In genomic region chr5:131650381-131650891, GRCm38 (mm10) we compare ENCODE assay signal across 10 mouse cellular contexts.
DNase-seq lines count a peak whose midpoint lies in the region; ATAC-seq and TF ChIP-seq lines count a peak whose summit lies in the region.
"Had no signal": no experiment of that assay in that cellular context is flagged by ENCODE, and none has a peak within 500 bp of the region (broad histone marks: within the 10 kb centered on the region; RNA-seq: fewer than 3 reads in every experiment).

No protein-coding gene starts in this region.

- WGBS in midbrain, embryonic 10.5 days, result 51% methylated on average over 11 of the region's 11 CpGs
- 29% methylated on average over 11 of the region's 11 CpGs for WGBS in midbrain, embryonic 16.5 days
- WGBS in forebrain, embryonic 15.5 days, result 43% methylated on average over 11 of the region's 11 CpGs

- no peak overlapping the region for H3ac ChIP-seq in myocyte (ENCODE audit: control insufficient read depth, insufficient read length)

- intact Hi-C loops in gastrocnemius, postnatal 36 days (cut with DNase I), result no loop called here

- DNase-seq in midbrain, embryonic 10.5 days (ENCODE audit: low spot score), result peak; percentile 33
- DNase-seq in cerebellum, postnatal 36 days, result peak; percentile 42 to 49
- peak; percentile 83 for DNase-seq in kidney, adult 9 months
- no peak for DNase-seq in gastrocnemius, postnatal 36 days

- TF ChIP-seq POLR2A in myocyte (IDR thresholded peaks at IDR 0.05; ENCODE audit: insufficient read length, low read depth), result no peak

- H3K4me2 ChIP-seq in midbrain, embryonic 16.5 days (ENCODE audit: low read length), result no peak overlapping the region
- H3K4me2 ChIP-seq in myocyte (ENCODE audit: low read depth), result peak overlapping the region; percentile 42
- H3K4me2 ChIP-seq in forebrain, embryonic 15.5 days (replicated peaks), result no peak overlapping the region

- H3K27ac ChIP-seq in midbrain, embryonic 10.5 days (replicated peaks), result peak overlapping the region; percentile 42
- no peak overlapping the region for H3K27ac ChIP-seq in midbrain, embryonic 16.5 days (ENCODE audit: low read length)
- H3K27ac ChIP-seq in forebrain, embryonic 15.5 days (replicated peaks), result no peak overlapping the region
- H3K27ac ChIP-seq: embryonic facial prominence, embryonic 10.5 days had no signal

- no peak overlapping the region for H3K4me3 ChIP-seq in midbrain, embryonic 10.5 days
- no peak overlapping the region for H3K4me3 ChIP-seq in midbrain, embryonic 16.5 days (ENCODE audit: low read depth, low read length)
- H3K4me3 ChIP-seq in myocyte, result no peak overlapping the region
- no peak overlapping the region for H3K4me3 ChIP-seq in forebrain, embryonic 15.5 days
- H3K4me3 ChIP-seq: embryonic facial prominence, embryonic 10.5 days had no signal

- H3K4me1 ChIP-seq in midbrain, embryonic 10.5 days, result peaks cover 69% of the 10 kb centered on the region
- peaks cover 29% of the 10 kb centered on the region for H3K4me1 ChIP-seq in midbrain, embryonic 16.5 days (ENCODE audit: control insufficient read depth, insufficient read depth, low read length)
- H3K4me1 ChIP-seq in forebrain, embryonic 15.5 days, result peaks cover 32% of the 10 kb centered on the region

- H3K27me3 ChIP-seq in midbrain, embryonic 10.5 days (ENCODE audit: low read depth, poor library complexity, severe bottlenecking), result peaks cover 91% of the 10 kb centered on the region
- H3K27me3 ChIP-seq in midbrain, embryonic 16.5 days (ENCODE audit: control insufficient read depth, insufficient read depth, low read depth, low read length), result no peaks in the 10 kb centered on the region
- no peaks in the 10 kb centered on the region for H3K27me3 ChIP-seq in myocyte (ENCODE audit: control insufficient read depth, insufficient read depth, insufficient read length)
- no peaks in the 10 kb centered on the region for H3K27me3 ChIP-seq in forebrain, embryonic 15.5 days

- H3K79me2 ChIP-seq in myocyte (ENCODE audit: control insufficient read depth, insufficient read depth), result no peaks in the 10 kb centered on the region

- ATAC-seq in midbrain, embryonic 16.5 days, result no peak
- no peak for ATAC-seq in forebrain, embryonic 15.5 days (replicated peaks)
- no peak for ATAC-seq in activated CD4-positive, CD25-positive, alpha-beta regulatory T cell, adult 4 months

- no peaks in the 10 kb centered on the region for H3K36me3 ChIP-seq in midbrain, embryonic 10.5 days
- H3K36me3 ChIP-seq in midbrain, embryonic 16.5 days (ENCODE audit: control insufficient read depth, insufficient read depth, low read length), result no peaks in the 10 kb centered on the region
- no peaks in the 10 kb centered on the region for H3K36me3 ChIP-seq in myocyte (ENCODE audit: control insufficient read depth, insufficient read depth)
- no peaks in the 10 kb centered on the region for H3K36me3 ChIP-seq in forebrain, embryonic 15.5 days
- H3K36me3 ChIP-seq: embryonic facial prominence, embryonic 10.5 days; G1E had no signal

- H3K9ac ChIP-seq in midbrain, embryonic 16.5 days (ENCODE audit: low read depth, low read length), result no peak overlapping the region
- no peak overlapping the region for H3K9ac ChIP-seq in forebrain, embryonic 15.5 days (replicated peaks)

- H3K9me3 ChIP-seq in midbrain, embryonic 10.5 days (replicated peaks), result no peaks in the 10 kb centered on the region
- no peaks in the 10 kb centered on the region for H3K9me3 ChIP-seq in midbrain, embryonic 16.5 days (replicated peaks; ENCODE audit: control insufficient read depth, low read length, poor library complexity, severe bottlenecking)
- no peaks in the 10 kb centered on the region for H3K9me3 ChIP-seq in forebrain, embryonic 15.5 days
- H3K9me3 ChIP-seq: embryonic facial prominence, embryonic 10.5 days had no signal

TF ChIP-seq in myocyte, 11 proteins besides CTCF, POLR2A, EP300 and RAD21:
- no peak for TF ChIP-seq CEBPB (IDR thresholded peaks at IDR 0.05; ENCODE audit: insufficient read depth, poor library complexity, severe bottlenecking)
- TF ChIP-seq E2F4 (IDR thresholded peaks at IDR 0.05; ENCODE audit: insufficient read depth), result no peak
- peak in 2 of 3 experiments; percentile 24 to 69 for TF ChIP-seq MYOD1 (IDR thresholded peaks at IDR 0.05; ENCODE audit: control insufficient read depth in 1 of 3, insufficient read length in 2 of 3, low read depth in 2 of 3)
- TF ChIP-seq MAX (IDR thresholded peaks at IDR 0.05; ENCODE audit: low read depth), result no peak
- no peak for TF ChIP-seq POLR2AphosphoS2 (IDR thresholded peaks at IDR 0.05; ENCODE audit: insufficient read length, low read depth)
- no peak for TF ChIP-seq REST (IDR thresholded peaks at IDR 0.05; ENCODE audit: insufficient read depth, insufficient read length)
- no peak for TF ChIP-seq SRF (IDR thresholded peaks at IDR 0.05; ENCODE audit: control insufficient read depth, insufficient read length, low read depth)
- peak in 1 of 3 experiments; percentile 58 for TF ChIP-seq MYOG (IDR thresholded peaks at IDR 0.05; ENCODE audit: control insufficient read depth in 1 of 3, insufficient read depth in 1 of 3, insufficient read length in 2 of 3, low read depth in 2 of 3)
- no peak for TF ChIP-seq TCF3 (IDR thresholded peaks at IDR 0.05; ENCODE audit: insufficient read length, low read depth)
- TF ChIP-seq TCF12 (IDR thresholded peaks at IDR 0.05; ENCODE audit: insufficient read depth, poor library complexity, severe bottlenecking), result no peak

Comparison
In these comparisons a context has a peak if more than half of its experiments do, and no peak if none do; other contexts are left out.
1. DNase-seq: peak in midbrain, embryonic 10.5 days (single experiment), cerebellum, postnatal 36 days (2 of 2) and kidney, adult 9 months (single experiment); none in gastrocnemius, postnatal 36 days (0 of 2).